Mouse (Mus musculus) CH12.LX (cell line): Measurements from ENCODE around the gene Scaf11.

Experiments used
- CTCF ChIP-seq, 2 experiments: IDR thresholded peaks in 1 of 2; conservative IDR thresholded peaks in 1 of 2; 2 replicates each; pipeline ENCODE4 v1.5.1; 2011 to 2012; ENCODE audit warnings: low read depth in 2 of 2, low read length in 2 of 2, improper control_type of control experiment in 1 of 2, inconsistent platforms in 1 of 2, mild to moderate bottlenecking in 1 of 2, moderate library complexity in 1 of 2
- EP300 ChIP-seq: IDR thresholded peaks from 2 replicates; pipeline ENCODE4 v1.6.1; 2011; ENCODE audit warnings: low read length, improper control_type of control experiment
- JUND ChIP-seq: conservative IDR thresholded peaks from 2 replicates; pipeline ENCODE4 v1.6.1; 2011; ENCODE audit warnings: low read depth, low read length, improper control_type of control experiment
- MAFK ChIP-seq: IDR thresholded peaks from 2 replicates; pipeline ENCODE4 v1.6.1; 2011; ENCODE audit warnings: low read length, improper control_type of control experiment; ENCODE audit not compliant: insufficient replicate concordance
- MXI1 ChIP-seq: IDR thresholded peaks from 2 replicates; pipeline ENCODE4 v1.6.1; 2011; ENCODE audit warnings: mild to moderate bottlenecking, low read depth, low read length, improper control_type of control experiment
- NRF1 ChIP-seq: IDR thresholded peaks from 2 replicates; pipeline ENCODE4 v1.6.1; 2014; ENCODE audit warnings: low read depth, mild to moderate bottlenecking, inconsistent platforms, low read length, improper control_type of control experiment, moderate library complexity
- POLR2A ChIP-seq: IDR thresholded peaks from 2 replicates; pipeline ENCODE4 v1.6.1; 2011; ENCODE audit warnings: low read depth, mild to moderate bottlenecking, improper control_type of control experiment, low read length
- POLR2AphosphoS2 ChIP-seq: IDR thresholded peaks from 2 replicates; pipeline ENCODE4 v1.6.1; 2011; ENCODE audit warnings: low read depth, low read length, improper control_type of control experiment
- ZC3H11A ChIP-seq: IDR thresholded peaks from 2 replicates; pipeline ENCODE4 v1.6.1; 2012; ENCODE audit warnings: low read depth, mild to moderate bottlenecking, inconsistent platforms, low read length, improper control_type of control experiment

- TF ChIP-seq CTCF (conservative IDR thresholded peaks at IDR 0.05 in 1 of 2, IDR thresholded peaks at IDR 0.05 in 1 of 2; ENCODE audit: low read depth in 2 of 2, low read length in 2 of 2) (no peak), MAFK (no peak), JUND (no peak), POLR2A (no peak), ZC3H11A (no peak), NRF1 (no peak), EP300 (no peak), POLR2AphosphoS2 (no peak), MXI1 (no peak)
Measured at GRCm38 (mm10) chr15:96365351-96365750, 95.3 kb downstream of the Scaf11 start.
